Mouse (Mus musculus) embryonic facial prominence, embryonic 14.5 days (tissue): ENCODE data around the gene Inpp5k. TPM values are rescaled to one million over a fixed set of nuclear protein-coding genes. Genes with fewer than 3 reads are reported as not detected.

Experiments
- ATAC-seq: fragments of 200-750 bp; cut with Nextera tagmentation; 2 replicates; pipeline ENCODE4 v1.8.0; 2017; ENCODE audit warnings: low read depth, moderate number of reproducible peaks, moderate TSS enrichment
- DNase-seq: peaks from one replicate; pipeline ENCODE4 v3.0.0-alpha.2; 2015; ENCODE audit warnings: low spot score
- H3K27ac ChIP-seq: fragments of 300-500 bp; sonication (generic); replicated peaks from 2 replicates; pipeline ENCODE4 v1.5.1; 2014; ENCODE audit warnings: low read depth, mild to moderate bottlenecking, low read length, moderate library complexity
- H3K27me3 ChIP-seq: fragments of 300-500 bp; sonication (generic); replicated peaks from 2 replicates; pipeline ENCODE4 v1.6.1; 2014; ENCODE audit warnings: low read length; ENCODE audit not compliant: control insufficient read depth, insufficient read depth
- H3K36me3 ChIP-seq: fragments of 300-500 bp; sonication (generic); 2 replicates; pipeline ENCODE4 v1.6.1; 2014; ENCODE audit warnings: low read length, mixed read lengths; ENCODE audit not compliant: control insufficient read depth, insufficient read depth
- H3K4me1 ChIP-seq: fragments of 300-500 bp; sonication (generic); 2 replicates; pipeline ENCODE4 v1.6.1; 2014; ENCODE audit warnings: antibody characterized with exemption, low read length; ENCODE audit not compliant: control insufficient read depth, insufficient read depth
- H3K4me2 ChIP-seq: fragments of 300-500 bp; sonication (generic); 2 replicates; pipeline ENCODE4 v1.6.1; 2014; ENCODE audit warnings: low read depth, mild to moderate bottlenecking, low read length, moderate library complexity, mixed read lengths
- H3K4me3 ChIP-seq: fragments of 300-500 bp; sonication (generic); 2 replicates; pipeline ENCODE4 v1.5.1; 2014; ENCODE audit warnings: low read depth, mild to moderate bottlenecking, low read length
- H3K9ac ChIP-seq: fragments of 300-500 bp; sonication (generic); 2 replicates; pipeline ENCODE4 v1.6.1; 2014; ENCODE audit warnings: low read depth, mild to moderate bottlenecking, low read length, moderate library complexity, mixed read lengths
- H3K9me3 ChIP-seq: fragments of 300-500 bp; sonication (generic); 2 replicates; pipeline ENCODE4 v1.6.1; 2016; ENCODE audit warnings: low read length; ENCODE audit not compliant: control insufficient read depth
- WGBS: fragments of 180-500 bp; shearing (Covaris S2); extraction: QIAGEN DNeasy Blood & Tissue Kit; methylation state at CpG from one replicate; pipeline ENCODE4 v1.1.7; 2014; 5-methylcytosine and 5-hydroxymethylcytosine counted together
- polyA plus RNA-seq: library from polyadenylated mRNA; unstranded; fragments of >200 nt; fragmentation: Nextera tagmentation; extraction: Ambion mirVana; gene quantifications from 2 replicates; pipeline ENCODE4 v1.2.1, GENCODE M21; 2014

Inpp5k gene
- polyA plus RNA-seq, 1 experiment from 2014 or later, result 23.7 TPM

DNA sequence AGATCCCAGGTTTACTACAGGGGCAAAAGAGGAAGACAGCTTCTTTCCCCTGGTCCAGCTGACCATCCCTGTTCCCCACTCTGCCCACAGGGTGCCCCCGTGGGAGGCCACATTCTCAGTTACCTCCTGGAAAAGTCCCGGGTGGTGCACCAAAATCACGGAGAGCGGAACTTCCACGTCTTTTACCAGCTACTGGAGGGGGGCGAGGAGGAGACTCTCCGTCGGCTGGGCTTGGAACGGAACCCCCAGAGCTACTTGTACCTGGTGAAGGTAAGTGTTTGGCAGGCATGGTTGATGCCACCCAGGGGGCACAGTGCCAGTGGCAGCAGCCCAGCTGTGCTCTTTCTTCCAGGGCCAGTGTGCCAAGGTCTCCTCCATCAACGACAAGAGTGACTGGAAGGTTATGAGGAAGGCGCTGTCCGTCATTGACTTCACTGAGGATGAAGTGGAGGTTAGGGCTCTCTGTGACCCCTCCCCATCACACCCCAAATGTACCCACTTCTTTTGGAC, 29.3 kb downstream of the Inpp5k start:
- Histone ChIP-seq H3K27ac (no peak overlapping the region), H3K9me3 (no peaks in the 10 kb centered on the region), H3K9ac (no peak overlapping the region), H3K4me1 (peaks cover 8% of the 10 kb centered on the region), H3K4me3 (no peak overlapping the region), H3K36me3 (peaks cover 58% of the 10 kb centered on the region), H3K4me2 (no peak overlapping the region), H3K27me3 (no peaks in the 10 kb centered on the region)
- 91% methylated on average over 12 of the region's 12 CpGs for WGBS
- DNase-seq (no peak), ATAC-seq (no peak)

DNA sequence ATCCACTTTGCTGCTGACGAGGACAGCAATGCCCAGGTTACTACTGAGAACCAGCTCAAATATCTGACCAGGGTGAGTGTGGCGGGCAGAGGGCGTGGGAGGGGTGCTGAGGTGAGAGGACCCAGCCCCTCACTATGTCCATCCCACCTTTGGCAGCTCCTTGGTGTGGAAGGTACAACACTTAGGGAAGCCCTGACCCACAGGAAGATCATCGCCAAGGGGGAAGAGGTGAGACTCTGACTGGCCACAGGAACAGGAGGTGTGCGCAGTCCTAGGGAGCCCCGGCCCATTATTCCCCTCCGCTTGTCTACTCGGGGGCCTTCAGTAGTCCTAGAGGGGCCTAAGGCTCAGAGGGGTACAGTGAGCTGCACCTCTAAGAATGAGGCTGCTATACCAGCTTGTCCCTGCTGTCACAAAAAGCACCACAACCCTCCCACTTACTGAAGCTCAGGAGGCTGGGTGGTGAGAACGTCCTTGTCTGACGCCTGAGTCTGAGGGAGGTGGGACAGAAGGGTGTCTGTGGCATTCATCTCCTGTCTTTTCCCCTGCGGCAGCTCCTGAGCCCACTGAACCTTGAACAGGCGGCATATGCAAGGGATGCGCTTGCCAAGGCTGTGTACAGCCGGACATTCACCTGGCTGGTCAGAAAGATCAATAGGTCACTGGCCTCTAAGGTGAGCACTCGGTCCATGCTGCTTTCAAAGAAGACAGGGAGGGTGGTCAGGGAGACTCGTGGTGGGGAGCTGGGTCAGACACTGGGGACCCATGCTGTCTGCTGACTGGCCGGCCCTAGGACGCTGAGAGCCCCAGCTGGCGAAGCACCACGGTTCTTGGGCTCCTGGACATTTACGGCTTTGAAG, 30.4 kb downstream of the Inpp5k start:
- 93% methylated on average over 18 of the region's 21 CpGs for WGBS
- H3K27ac ChIP-seq, result no peak overlapping the region

DNA sequence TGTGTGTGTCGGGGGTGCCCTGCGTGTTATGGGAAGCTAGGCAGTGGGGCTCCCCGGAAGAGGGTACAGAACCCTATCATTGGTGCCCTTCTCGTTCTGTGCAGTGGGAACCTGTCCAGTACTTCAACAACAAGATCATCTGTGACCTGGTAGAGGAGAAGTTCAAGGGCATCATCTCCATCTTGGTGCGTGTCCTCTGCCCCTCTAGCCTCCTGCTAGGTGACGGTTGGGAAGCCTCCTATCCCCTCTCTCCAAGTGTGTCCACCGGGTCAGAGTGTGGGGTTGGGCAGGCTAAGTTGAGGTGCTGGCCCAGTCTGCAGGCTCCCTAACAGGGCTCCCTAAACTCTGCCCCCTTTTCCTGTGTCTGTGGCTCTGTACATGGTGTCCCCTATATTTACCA, 31.3 kb downstream of the Inpp5k start:
- Histone ChIP-seq H3K36me3 (peaks cover 78% of the 10 kb centered on the region), H3K4me2 (no peak overlapping the region), H3K9me3 (no peaks in the 10 kb centered on the region), H3K4me3 (no peak overlapping the region), H3K9ac (no peak overlapping the region), H3K27me3 (no peaks in the 10 kb centered on the region), H3K4me1 (peaks cover under 1% of the 10 kb centered on the region; the same call in 1 of the 2 replicates), H3K27ac (no peak overlapping the region)
- ATAC-seq, result no peak
- WGBS, result 88% methylated on average over 7 of the region's 7 CpGs
- DNase-seq, result no peak

More for the DNA sequence above, 30.4 kb downstream of the Inpp5k start:
- Histone ChIP-seq H3K36me3 (peaks cover 69% of the 10 kb centered on the region), H3K9me3 (no peaks in the 10 kb centered on the region), H3K9ac (no peak overlapping the region), H3K4me2 (no peak overlapping the region), H3K27me3 (no peaks in the 10 kb centered on the region), H3K4me3 (no peak overlapping the region), H3K4me1 (peaks cover 8% of the 10 kb centered on the region)
- ATAC-seq (no peak), DNase-seq (no peak)

DNA sequence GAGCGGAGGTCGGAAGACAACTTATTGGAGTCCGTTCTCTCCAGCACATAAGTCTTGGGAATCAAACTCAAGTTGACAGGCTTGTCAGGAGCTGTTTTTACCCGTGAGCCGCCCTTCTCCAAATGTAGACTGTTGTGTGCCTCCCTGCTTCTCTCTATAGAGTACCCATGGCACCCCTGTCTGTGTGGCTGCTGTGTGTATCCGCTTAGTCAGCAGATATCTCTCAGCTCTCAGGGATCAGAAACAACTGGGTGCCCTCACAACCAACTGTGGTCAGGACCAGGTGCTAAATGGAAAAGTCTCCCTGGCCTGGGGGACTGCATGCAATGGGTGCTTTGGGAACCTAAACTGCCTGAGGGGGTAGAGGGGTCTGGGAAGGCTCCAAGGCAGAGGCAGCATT, 35.5 kb downstream of the Inpp5k start:
- WGBS, result 93% methylated on average over 6 of the region's 6 CpGs

DNA sequence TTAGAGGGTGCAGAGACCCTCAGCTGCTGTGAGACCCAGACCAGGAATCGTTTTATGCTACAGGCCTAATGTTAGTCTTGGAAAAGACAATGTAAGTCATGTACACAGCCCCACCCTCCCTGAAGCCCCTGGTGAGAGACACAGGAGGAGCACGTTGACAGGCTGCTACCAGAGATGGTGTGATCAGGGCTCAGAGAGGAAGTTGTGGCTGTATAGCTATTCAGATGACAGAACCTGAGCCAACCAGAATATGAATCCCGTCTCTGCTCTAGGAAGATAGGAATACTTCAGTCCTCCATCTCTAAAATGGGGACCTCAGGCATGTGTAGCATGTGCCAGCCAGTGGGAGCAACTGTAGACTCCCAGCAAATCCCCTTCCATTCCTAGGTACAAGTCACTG, 37.8 kb downstream of the Inpp5k start:
- peaks cover 83% of the 10 kb centered on the region for H3K36me3 ChIP-seq
- H3K4me3 ChIP-seq, result no peak overlapping the region
- H3K9me3 ChIP-seq, result no peaks in the 10 kb centered on the region
- ATAC-seq, result no peak
- WGBS, result 86% methylated on average over 3 of the region's 3 CpGs
- H3K27ac ChIP-seq, result no peak overlapping the region
- no peak overlapping the region for H3K9ac ChIP-seq
- H3K4me2 ChIP-seq, result no peak overlapping the region
- DNase-seq, result no peak
- H3K27me3 ChIP-seq, result no peaks in the 10 kb centered on the region
- no peaks in the 10 kb centered on the region for H3K4me1 ChIP-seq

More for the DNA sequence above, 35.5 kb downstream of the Inpp5k start:
- Histone ChIP-seq H3K27me3 (no peaks in the 10 kb centered on the region), H3K9me3 (no peaks in the 10 kb centered on the region), H3K36me3 (peaks cover 83% of the 10 kb centered on the region), H3K27ac (no peak overlapping the region), H3K4me2 (no peak overlapping the region), H3K4me1 (no peaks in the 10 kb centered on the region), H3K4me3 (no peak overlapping the region), H3K9ac (no peak overlapping the region)
- DNase-seq, result no peak
- ATAC-seq, result no peak

DNA sequence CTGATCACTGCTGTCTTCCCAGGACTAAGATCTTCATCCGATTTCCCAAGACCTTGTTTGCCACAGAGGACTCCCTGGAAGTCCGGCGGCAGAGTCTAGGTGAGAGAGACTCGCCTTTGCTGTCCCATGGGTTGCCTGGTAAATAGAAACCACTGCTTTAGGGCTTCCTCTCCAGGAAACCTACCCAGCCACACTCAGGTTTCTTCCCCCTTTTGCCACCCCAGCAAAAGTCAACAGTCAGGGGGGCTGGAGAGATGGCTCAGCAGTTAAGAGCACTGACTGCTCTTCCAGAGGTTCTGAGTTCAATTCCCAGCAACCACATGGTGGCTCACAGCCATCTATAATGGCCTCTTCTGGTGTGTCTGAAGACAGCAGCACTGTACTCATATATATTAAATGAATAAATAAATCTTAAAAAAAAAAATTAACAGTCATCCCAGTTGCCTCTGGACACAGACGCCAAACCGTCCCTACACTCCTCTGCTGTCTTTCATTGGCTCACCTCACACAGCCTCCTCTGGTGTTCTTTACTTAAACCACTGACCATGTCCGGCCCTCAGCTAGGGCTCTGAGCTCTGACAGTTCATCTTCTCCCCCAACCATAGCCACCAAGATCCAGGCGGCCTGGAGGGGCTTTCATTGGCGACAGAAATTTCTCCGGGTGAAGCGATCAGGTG, 38.5 kb downstream of the Inpp5k start:
- Histone ChIP-seq H3K36me3 (peaks cover 84% of the 10 kb centered on the region), H3K4me3 (no peak overlapping the region), H3K9me3 (no peaks in the 10 kb centered on the region), H3K27ac (no peak overlapping the region), H3K27me3 (no peaks in the 10 kb centered on the region), H3K9ac (no peak overlapping the region), H3K4me1 (no peaks in the 10 kb centered on the region), H3K4me2 (no peak overlapping the region)
- DNase-seq, result no peak
- WGBS, result 90% methylated on average over 11 of the region's 11 CpGs
- no peak for ATAC-seq

DNA sequence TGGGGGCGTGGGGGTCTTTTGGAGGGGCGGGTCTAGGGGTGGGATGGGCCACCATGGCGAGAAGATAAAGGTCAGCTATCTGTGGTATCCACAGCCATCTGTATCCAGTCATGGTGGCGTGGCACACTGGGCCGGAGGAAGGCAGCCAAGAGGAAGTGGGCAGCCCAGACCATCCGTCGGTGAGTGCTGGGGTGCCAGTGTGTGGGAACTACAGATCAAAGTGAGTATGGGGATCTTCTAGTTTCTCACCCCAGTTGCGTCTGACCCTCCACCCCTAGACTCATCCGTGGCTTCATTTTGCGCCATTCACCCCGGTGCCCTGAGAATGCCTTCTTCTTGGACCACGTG, 39.0 kb downstream of the Inpp5k start:
- H3K27me3 ChIP-seq, result no peaks in the 10 kb centered on the region
- no peak for ATAC-seq
- no peak overlapping the region for H3K27ac ChIP-seq
- H3K36me3 ChIP-seq, result peaks cover 84% of the 10 kb centered on the region
- no peak overlapping the region for H3K4me3 ChIP-seq
- DNase-seq, result no peak
- H3K9me3 ChIP-seq, result no peaks in the 10 kb centered on the region
- WGBS, result 90% methylated on average over 12 of the region's 12 CpGs
- H3K4me2 ChIP-seq, result no peak overlapping the region
- no peaks in the 10 kb centered on the region for H3K4me1 ChIP-seq
- H3K9ac ChIP-seq, result no peak overlapping the region

DNA sequence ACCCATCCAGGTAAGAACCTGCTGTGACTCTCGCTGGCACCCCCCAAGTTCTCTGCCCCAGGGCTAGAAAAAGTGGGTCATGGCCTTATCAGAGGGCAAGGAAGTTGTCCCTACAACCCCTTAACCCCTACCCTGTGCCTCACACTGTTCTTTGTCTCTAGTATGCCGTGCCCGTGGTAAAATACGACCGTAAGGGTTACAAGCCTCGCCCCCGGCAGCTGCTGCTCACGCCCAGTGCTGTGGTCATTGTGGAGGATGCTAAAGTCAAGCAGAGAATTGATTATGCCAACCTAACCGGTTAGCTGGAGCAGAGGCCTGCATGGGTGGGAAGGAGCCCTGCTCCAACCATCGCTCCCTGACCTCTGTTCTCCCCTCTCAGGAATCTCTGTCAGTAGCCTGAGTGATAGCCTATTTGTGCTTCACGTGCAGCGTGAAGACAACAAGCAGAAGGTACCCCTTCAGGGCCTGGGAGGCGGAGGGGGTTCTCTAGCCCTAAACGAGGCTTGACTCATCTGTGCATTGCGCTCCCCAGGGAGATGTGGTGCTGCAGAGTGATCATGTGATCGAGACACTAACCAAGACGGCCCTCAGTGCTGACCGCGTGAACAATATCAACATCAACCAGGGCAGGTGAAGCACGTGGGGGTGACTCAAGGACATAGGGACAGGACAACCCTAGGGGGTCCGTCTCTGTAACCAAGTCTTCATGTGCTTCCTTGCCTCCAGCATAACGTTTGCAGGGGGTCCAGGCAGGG, 40.8 kb downstream of the Inpp5k start:
- Histone ChIP-seq H3K27ac (no peak overlapping the region), H3K36me3 (peaks cover 68% of the 10 kb centered on the region), H3K4me3 (no peak overlapping the region), H3K9me3 (no peaks in the 10 kb centered on the region), H3K9ac (no peak overlapping the region), H3K4me2 (no peak overlapping the region), H3K27me3 (no peaks in the 10 kb centered on the region), H3K4me1 (no peaks in the 10 kb centered on the region)
- WGBS, result 81% methylated on average over 22 of the region's 22 CpGs
- ATAC-seq, result no peak
- DNase-seq, result no peak
